Mouse (Mus musculus): Measurements from ENCODE around the gene Ddx42.

GRCm38 (mm10) chr11:106282452-106282851 lies 65.7 kb downstream of the Ddx42 start:
- TF ChIP-seq E2F4 (IDR thresholded peaks at IDR 0.05; ENCODE audit: insufficient read depth) (no peak), POLR2A (IDR thresholded peaks at IDR 0.05; ENCODE audit: insufficient read length, low read depth) (no peak), CEBPB (IDR thresholded peaks at IDR 0.05; ENCODE audit: insufficient read depth, poor library complexity, severe bottlenecking) (peak; percentile 35; the same call in 1 of the 2 replicates), USF1 (IDR thresholded peaks at IDR 0.05; ENCODE audit: low read depth) (no peak), TCF3 (IDR thresholded peaks at IDR 0.05; ENCODE audit: insufficient read length, low read depth) (no peak), TCF12 (IDR thresholded peaks at IDR 0.05; ENCODE audit: insufficient read depth, poor library complexity, severe bottlenecking) (no peak), MAX (IDR thresholded peaks at IDR 0.05; ENCODE audit: low read depth) (no peak), SRF (IDR thresholded peaks at IDR 0.05; ENCODE audit: control insufficient read depth, insufficient read length, low read depth) (no peak), REST (IDR thresholded peaks at IDR 0.05; ENCODE audit: insufficient read depth, insufficient read length) (no peak), MYOG (IDR thresholded peaks at IDR 0.05; ENCODE audit: control insufficient read depth in 1 of 3, insufficient read depth in 1 of 3, insufficient read length in 2 of 3, low read depth in 2 of 3) (no peak)
